Mouse (Mus musculus) urinary bladder, adult 2 months (tissue): Measurements from ENCODE around the gene Zfp410. TPM values are rescaled to one million over a fixed set of nuclear protein-coding genes. Genes with fewer than 3 reads are reported as not detected.
A peak's percentile ranks its signal among the peaks of the same experiment; 100 is the strongest.

Experiments
- DNase-seq: peaks from one replicate; pipeline ENCODE4 v3.0.0; 2022; ENCODE audit warnings: low spot score
- polyA plus RNA-seq: library from polyadenylated mRNA; depleted of rRNA; stranded (reverse); fragments of >200 nt; gene quantifications from 2 replicates; pipeline ENCODE4 v1.2.3, GENCODE M21; 2012; rRNA removed

The Zfp410 gene
- polyA plus RNA-seq, 1 experiment: 40.5 TPM

DNA sequence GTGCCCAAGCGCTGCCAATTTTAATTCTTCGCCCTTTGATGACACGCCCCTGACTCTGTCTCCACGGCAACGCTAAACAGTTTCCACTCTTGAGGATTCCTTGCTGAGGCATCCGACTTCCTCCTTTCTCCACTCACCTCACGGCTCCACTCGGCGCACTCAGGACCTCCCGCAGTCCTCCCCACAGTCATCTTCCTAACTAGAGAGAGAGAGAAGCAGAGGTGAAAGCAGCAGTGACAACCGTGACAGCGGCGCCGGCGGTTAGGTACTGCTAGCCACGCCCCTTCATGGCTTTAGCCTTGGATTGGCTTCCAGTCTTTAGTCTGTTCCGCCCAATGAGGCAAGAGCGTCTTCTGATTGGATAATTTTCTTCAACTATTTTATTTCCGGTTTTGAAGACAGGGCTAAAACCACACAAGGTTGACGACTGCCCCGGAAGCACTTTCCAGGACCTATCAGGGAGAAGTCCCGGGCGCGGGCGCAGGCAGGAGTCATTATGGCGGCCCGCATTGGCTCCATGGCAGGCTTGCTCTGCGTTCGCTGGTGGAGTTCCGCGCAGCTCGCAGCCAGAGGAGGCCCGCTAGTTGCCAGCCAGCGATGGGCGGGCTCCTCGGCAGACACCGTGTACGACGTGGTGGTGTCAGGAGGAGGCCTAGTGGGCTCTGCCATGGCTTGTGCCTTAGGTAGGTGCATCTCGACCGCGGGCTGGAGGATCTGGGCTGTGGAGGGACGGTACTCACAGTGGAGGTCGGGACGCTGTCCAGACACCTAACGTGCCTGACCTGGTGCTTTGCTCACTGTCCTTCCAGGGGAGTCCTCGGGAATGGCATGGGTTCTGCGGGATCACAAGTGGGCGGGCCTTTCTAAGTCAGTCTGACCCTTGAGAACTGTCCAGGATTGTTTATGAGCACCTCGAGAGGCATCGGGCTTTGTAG lies 45.2 kb downstream of the Zfp410 start, which contains the start of the genes Coq6 and Fam161b:
TSS of gene Coq6 (plus strand) at position 103 of the 935 bp plus-strand sequence.
TSS of gene Fam161b (minus strand) at position 279 of the 935 bp plus-strand sequence.
- DNase-seq: peak; percentile 85

DNA sequence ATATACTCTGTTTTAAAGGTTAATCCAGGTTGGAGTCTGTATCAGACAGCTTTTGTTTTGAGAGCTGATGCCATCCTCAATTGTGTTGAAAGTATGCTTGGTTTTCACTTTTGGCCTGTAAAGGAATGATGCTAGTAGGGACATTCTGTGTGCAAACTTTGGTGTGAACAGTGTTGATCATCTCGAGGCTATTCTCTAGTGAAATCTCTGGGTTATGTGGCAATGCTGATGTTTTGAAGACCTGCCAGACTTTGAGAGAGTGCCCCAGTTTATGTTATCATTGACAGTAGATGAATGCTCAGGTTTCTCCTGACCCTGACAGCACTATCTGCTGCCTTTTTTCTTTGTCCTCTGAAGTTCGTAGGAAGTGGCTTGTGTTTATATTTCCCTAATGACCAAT lies 46.2 kb downstream of the Zfp410 start:
- DNase-seq: no peak

DNA sequence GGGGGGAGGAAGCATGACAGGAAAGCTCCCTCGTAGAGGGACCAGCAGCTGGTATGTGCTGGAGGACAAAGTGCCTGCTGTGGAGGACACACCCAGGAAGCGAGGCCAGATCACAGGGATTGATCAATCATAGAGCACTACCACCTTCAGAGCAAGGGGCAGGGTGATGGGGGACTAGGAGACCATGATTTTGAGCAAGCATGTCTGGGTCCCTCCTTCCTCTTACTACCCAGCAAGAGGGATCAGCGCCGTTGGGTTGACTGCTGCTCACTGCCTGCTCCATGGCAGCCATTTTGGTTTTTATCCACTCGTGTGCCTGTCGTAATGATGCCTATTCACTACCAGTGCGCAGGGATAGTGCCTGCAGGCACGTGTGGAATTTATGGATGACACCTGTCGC lies 47.6 kb downstream of the Zfp410 start:
- no peak for DNase-seq

DNA sequence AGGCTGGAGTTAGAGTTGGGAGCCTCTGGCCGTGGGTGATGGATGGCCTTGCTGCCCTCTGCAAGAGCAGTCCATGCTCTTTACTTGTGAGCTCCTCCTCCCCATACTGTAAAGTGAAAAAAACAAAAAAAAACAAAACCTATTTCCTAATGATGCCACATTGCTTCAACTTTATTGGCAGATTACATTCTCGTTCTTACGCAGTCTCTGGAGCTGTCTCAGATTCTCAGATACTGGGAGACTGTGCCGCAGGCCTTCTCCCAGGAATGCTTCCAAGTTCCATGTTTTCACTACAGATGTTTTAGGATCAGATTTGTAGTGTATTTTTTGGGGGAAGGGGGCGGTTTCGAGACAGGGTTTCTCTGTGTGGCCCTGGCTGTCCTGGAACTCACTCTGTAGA lies 48.5 kb downstream of the Zfp410 start:
- DNase-seq: no peak

DNA sequence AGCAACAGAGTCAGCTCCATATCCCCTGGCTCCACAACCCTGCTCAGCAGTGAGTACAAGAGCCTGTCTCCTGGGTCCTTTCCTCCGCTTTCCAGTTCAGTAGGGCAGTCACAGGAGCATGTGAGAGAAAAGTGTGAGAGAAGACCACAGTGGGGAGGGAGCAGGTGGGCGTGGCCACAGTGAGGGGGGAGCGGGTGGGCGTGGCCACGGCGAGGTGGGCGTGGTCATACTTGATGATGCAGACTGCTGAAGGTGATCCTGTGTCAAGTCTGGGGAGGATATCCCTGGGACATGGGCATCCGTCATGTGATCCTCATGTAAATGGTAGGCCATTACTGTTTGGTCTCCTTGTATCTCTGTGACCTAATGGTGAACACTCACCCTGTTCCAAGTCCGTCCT lies 50.3 kb downstream of the Zfp410 start:
- no peak for DNase-seq

DNA sequence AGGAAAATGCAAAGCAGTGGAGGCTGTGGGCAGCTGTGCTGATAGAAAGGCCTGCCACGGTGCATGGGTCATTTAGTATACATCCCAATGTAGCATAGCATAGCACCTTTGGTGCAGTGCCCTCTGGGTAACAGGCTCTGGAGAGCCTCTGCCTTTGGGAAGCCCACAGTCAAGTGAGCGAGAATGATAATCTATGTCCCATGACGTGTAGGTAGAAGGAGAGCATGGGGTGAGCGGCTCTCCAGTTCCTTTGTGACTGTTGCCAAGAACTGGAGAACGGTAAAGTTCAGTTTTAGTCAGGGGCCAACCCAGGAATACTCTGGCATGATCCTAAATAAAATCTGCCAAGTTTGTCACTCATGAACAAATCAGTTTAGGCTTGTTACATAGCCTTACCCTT lies 55.0 kb downstream of the Zfp410 start:
- DNase-seq: no peak

DNA sequence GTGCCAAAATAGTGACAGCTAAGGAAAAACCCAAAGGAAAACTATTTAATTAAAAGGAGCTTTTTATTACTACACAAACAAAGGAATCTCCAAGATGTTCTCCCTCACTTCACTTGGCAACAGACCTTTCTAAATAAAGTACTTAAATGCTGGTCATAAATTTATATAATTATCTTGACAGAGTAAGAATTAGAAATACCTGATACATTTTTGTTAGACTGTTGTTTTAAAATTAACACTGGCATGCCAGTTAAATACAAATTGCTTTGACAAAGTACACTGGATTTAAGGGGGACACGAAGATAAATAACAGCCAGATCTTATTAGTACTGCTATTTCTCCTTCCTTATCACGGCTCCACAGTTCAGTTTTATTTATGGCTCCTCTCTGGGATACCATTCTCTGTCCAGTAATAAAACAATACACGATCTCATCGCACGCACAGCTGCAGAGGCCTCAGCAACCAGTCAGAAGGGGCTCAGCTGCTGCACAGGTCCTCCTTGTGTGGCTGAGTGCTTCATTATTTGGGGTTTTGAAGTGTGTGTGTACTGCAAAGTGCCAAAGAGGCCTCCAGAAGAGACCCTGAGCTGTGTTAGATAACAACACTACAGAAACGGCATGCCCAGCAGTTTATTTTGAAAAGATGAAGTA lies 57.3 kb downstream of the Zfp410 start:
- DNase-seq: no peak

DNA sequence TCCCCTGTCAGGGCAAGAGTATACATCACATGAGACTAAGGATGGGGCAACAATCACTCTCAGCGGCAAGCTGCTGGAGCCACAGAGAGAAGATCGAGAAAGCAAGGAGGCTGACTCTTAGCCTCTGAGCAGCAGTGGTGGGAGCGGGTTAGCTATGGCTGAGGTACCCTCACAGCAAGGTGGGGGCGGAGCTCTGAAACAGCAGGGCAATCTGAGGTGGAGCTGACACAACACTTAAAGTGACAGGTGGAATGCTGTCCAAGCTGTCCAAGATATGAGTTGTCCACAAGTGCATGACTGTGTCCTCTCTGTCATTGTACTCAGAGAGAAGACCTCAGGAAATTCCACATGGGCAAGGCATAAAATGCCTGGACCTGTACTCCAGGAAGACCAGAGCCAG lies 65.7 kb downstream of the Zfp410 start:
- DNase-seq: no peak

DNA sequence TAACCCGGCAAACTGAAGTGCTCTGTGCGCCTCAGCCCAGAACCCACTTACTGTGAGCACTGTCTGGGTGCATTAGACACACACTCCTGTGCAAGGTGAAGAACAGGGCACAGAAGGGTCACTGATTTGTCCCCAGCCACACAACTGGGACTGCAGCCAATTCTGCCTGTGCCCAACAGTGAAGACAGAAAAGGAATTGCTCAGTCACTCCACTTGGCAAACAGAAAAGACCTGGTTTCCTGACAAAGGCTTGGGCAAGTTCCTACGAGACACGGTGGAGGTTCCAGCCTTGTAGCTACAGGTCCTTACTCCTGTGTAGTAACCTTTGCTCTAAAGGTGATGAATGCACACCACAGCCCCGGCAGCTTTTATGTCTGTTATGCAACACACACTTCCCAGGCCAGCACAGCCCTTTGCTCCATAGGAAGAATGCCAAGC lies 68.0 kb downstream of the Zfp410 start:
- no peak for DNase-seq

DNA sequence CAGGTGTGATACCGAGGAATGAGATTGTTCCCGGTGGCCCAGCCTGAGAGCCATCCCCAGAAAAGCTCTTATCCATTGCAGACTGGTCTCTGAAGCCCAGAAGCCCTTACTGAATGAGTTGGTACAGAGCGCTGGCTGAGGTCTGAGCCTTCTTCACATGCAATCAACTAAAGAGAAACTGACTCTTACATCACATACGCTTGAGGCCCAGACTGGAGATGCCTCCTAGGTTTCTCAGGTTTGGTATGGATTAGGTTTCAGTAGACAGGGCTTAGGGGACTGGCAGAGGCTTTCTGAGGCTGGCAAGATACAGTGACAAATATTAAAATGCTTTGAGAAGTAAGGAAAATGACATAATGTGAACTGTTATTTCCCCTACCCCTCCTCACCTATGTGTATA lies 68.8 kb downstream of the Zfp410 start:
- no peak for DNase-seq

DNA sequence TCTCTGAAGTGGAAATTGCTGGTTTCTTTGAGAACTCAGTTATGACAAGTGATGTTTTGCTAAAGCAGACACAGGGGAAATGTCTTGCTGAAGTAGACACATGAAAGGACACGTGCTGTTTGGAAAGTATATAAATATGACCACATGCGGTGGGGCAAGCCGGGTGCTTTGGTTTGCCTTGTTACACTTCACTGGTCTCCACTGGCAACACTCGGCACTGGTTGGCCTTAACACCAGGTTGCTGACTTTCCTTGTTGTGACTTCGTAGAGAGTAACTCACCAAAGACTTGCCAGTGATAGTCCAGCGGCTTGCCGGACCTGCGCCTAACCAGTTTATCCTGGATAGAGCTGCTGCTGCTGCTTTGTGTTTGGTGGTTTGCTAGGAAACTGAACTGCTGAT lies 71.4 kb downstream of the Zfp410 start:
- no peak for DNase-seq

DNA sequence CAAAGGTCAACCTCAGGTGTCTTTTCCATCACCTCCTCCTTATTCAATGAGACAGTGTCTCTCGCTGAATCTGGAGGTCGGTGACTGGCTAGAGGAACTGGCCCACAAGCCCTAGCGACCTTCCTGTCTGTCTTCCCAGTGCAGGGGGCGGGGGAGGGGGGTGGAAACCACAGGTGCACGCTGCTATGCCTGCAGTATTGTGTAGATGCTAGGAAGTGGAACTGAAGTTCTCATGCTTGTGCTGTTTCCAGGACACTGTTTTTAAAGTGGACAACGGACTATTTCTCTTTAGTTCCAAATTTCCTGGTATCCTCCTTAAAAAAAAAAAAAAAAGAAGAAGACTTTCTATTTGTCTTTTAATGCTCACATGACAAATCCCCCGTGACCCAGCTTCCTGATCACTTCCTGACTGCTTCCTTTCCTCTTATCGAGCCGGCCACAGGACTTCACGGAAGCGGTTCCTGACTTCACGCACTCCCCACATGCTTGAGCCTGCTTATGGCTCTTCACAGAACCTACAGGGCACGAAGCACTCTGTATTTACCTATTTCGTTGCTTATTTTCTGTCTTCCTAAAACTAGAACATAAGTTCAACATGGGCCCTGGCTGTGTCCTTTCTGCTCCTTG lies 72.2 kb downstream of the Zfp410 start:
- DNase-seq: no peak

DNA sequence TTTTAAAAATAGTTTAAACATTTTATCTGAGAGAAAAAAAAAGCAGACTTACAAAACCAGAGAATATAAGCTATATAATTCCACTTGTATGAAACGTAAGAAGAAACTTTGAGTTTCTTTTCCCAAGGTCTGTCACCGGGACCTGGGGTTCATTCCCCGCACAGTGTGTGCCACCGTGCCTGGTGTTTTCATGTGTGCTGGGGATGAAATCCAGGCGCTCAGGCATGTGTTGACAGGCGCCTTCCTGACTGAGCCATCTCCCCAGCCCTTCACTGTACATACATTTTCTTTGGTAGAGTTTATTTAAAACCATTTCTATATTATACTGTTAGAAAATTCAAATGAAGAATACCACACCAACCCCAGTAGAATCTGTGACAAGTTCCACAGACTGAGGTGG lies 73.7 kb downstream of the Zfp410 start:
- no peak for DNase-seq

DNA sequence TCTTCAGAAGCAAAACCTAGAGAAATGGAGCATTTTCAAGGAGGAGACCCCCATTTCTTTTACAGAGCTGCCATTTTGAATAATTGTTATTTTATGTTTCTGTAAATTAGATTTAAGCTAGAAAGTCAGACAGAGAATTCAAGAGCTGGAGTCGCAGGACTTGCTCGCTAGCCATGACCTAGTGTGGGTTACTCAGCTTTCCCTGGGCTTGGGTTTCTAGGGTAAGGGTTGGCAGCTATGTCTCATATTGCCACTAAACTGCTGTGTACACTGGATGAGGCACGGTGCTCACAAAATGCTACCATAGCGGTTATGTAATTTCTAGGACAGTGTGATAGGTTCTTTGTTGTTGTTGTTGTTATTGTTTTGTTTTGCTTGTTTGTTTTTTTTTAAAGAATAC lies 76.0 kb downstream of the Zfp410 start:
- no peak for DNase-seq

Other genes with a start within 250 kb of the Zfp410 start
- gene Acot5, start 247.5 kb upstream of the Zfp410 start, polyA plus RNA-seq: 0.06 and 0.15 TPM in 2 replicates
- gene Acot6, start 216.2 kb upstream of the Zfp410 start, polyA plus RNA-seq: 5.2 and 5.6 TPM in 2 replicates
- 7.7 and 10.0 TPM in 2 replicates for gene Dnal1, start 202.5 kb upstream of the Zfp410 start, polyA plus RNA-seq
- 0.19 and 0.34 TPM in 2 replicates for gene Pnma1, start 168.4 kb upstream of the Zfp410 start, polyA plus RNA-seq
- 11.9 and 16.0 TPM in 2 replicates for gene Elmsan1, start 98.0 kb upstream of the Zfp410 start, polyA plus RNA-seq
- gene Ptgr2, start 31.6 kb upstream of the Zfp410 start, polyA plus RNA-seq: 33.6 and 38.6 TPM in 2 replicates
- gene Coq6, start 44.8 kb downstream of the Zfp410 start, polyA plus RNA-seq: 27.1 and 32.3 TPM in 2 replicates
- 4.2 and 4.4 TPM in 2 replicates for gene Fam161b, start 45.0 kb downstream of the Zfp410 start, polyA plus RNA-seq
- 64.4 and 71.3 TPM in 2 replicates for gene Entpd5, start 92.2 kb downstream of the Zfp410 start, polyA plus RNA-seq
- gene Bbof1, start 92.2 kb downstream of the Zfp410 start, polyA plus RNA-seq: 1.8 and 2.3 TPM in 2 replicates
- 20.2 and 22.3 TPM in 2 replicates for gene Rnf113a2, start 100.3 kb downstream of the Zfp410 start, polyA plus RNA-seq
- gene Aldh6a1, start 134.2 kb downstream of the Zfp410 start, polyA plus RNA-seq: 76.3 and 78.6 TPM in 2 replicates
- 16.4 and 17.0 TPM in 2 replicates for gene Lin52, start 134.6 kb downstream of the Zfp410 start, polyA plus RNA-seq